Mouse (Mus musculus) embryonic fibroblast, embryonic 13.5 days (primary cell): ENCODE results near the gene Setd2. TPM values are rescaled to one million over a fixed set of nuclear protein-coding genes. Genes with fewer than 3 reads are reported as not detected.

Experiments
- H3K27ac ChIP-seq: 2 replicates; pipeline ENCODE4 v1.5.1; 2012; ENCODE audit warnings: low read length, control low read depth, inconsistent platforms; ENCODE audit not compliant: insufficient read depth
- H3K4me1 ChIP-seq: 2 replicates; pipeline ENCODE4 v1.6.1; 2011; ENCODE audit warnings: low read length; ENCODE audit not compliant: control insufficient read depth, insufficient read depth
- H3K4me3 ChIP-seq: 2 replicates; pipeline ENCODE4 v1.5.1; 2011; ENCODE audit warnings: mild to moderate bottlenecking, control low read depth, low read length; ENCODE audit not compliant: insufficient read depth
- CTCF ChIP-seq: IDR thresholded peaks from 2 replicates; pipeline ENCODE4 v1.5.1; 2011; ENCODE audit warnings: mild to moderate bottlenecking, control low read depth, low read length, moderate library complexity, borderline replicate concordance; ENCODE audit not compliant: insufficient read depth
- POLR2A ChIP-seq: IDR thresholded peaks from 2 replicates; pipeline ENCODE4 v1.6.1; 2011; ENCODE audit warnings: low read depth, mild to moderate bottlenecking, control low read depth, low read length, moderate library complexity
- polyA plus RNA-seq: library from polyadenylated mRNA; stranded (reverse); fragments of >200 nt; gene quantifications from 2 replicates; pipeline ENCODE4 v1.2.4, GENCODE M21; 2011; ENCODE audit warnings: low read depth; ENCODE audit not compliant: missing spikeins, insufficient read length

Gene Setd2
- polyA plus RNA-seq, 1 experiment, result 65.7 TPM

GRCm38 (mm10) chr9:110660856-110661612 lies 128.6 kb downstream of the Setd2 start:
- TF ChIP-seq CTCF (no peak), POLR2A (no peak)

GRCm38 (mm10) chr9:110662844-110663243 lies 130.4 kb downstream of the Setd2 start:
- Histone ChIP-seq H3K27ac (no peak overlapping the region), H3K4me3 (no peak overlapping the region), H3K4me1 (0 out of 2 replicates have a peak, but pooled peaks cover under 1% of the 10 kb centered on the region)
- TF ChIP-seq POLR2A, result no peak
- no peak for TF ChIP-seq CTCF

More at GRCm38 (mm10) chr9:110660856-110661612, 128.6 kb downstream of the Setd2 start:
- Histone ChIP-seq H3K4me3 (no peak overlapping the region), H3K4me1 (0 out of 2 replicates have a peak, but pooled peaks cover 3% of the 10 kb centered on the region), H3K27ac (no peak overlapping the region)

- no peak overlapping the region for H3K27ac ChIP-seq
- H3K4me1 ChIP-seq, result no peaks in the 10 kb centered on the region
- TF ChIP-seq POLR2A, result no peak
- no peak overlapping the region for H3K4me3 ChIP-seq
These were observed 133.5 kb downstream of the Setd2 start for GRCm38 (mm10) chr9:110665912-110666311.

GRCm38 (mm10) chr9:110666374-110666773 lies 134.0 kb downstream of the Setd2 start:
- no peak for TF ChIP-seq CTCF
- no peak for TF ChIP-seq POLR2A
- Histone ChIP-seq H3K4me1 (no peaks in the 10 kb centered on the region), H3K4me3 (no peak overlapping the region), H3K27ac (no peak overlapping the region)

GRCm38 (mm10) chr9:110667219-110667836 lies 134.9 kb downstream of the Setd2 start:
- no peak for TF ChIP-seq CTCF
- TF ChIP-seq POLR2A, result no peak
- no peak overlapping the region for H3K4me3 ChIP-seq
- no peaks in the 10 kb centered on the region for H3K4me1 ChIP-seq
- H3K27ac ChIP-seq, result no peak overlapping the region

Other genes starting within 250 kb of the Setd2 start
- gene Elp6, start 227.4 kb upstream of the Setd2 start, polyA plus RNA-seq, result 9.2 and 9.7 TPM in 2 replicates
- gene Scap, start 199.3 kb upstream of the Setd2 start, polyA plus RNA-seq, result 41.2 and 55.2 TPM in 2 replicates
- 37.4 and 45.3 TPM in 2 replicates for gene Ptpn23, start 124.4 kb upstream of the Setd2 start, polyA plus RNA-seq
- not detected in 2 replicates for gene Ngp, start 112.8 kb upstream of the Setd2 start, polyA plus RNA-seq
- gene Klhl18, start 55.9 kb upstream of the Setd2 start, polyA plus RNA-seq, result 10.6 and 11.4 TPM in 2 replicates
- gene Kif9, start 55.6 kb upstream of the Setd2 start, polyA plus RNA-seq, result 1.6 and 1.7 TPM in 2 replicates
- gene Nradd, start 91.9 kb downstream of the Setd2 start, polyA plus RNA-seq, result 107 and 109 TPM in 2 replicates
- 1.8 TPM in 2 replicates for gene Nbeal2, start 121.6 kb downstream of the Setd2 start, polyA plus RNA-seq
- gene Ccdc12, start 123.9 kb downstream of the Setd2 start, polyA plus RNA-seq, result 34.4 and 43.2 TPM in 2 replicates
- gene Myl3, start 209.3 kb downstream of the Setd2 start, polyA plus RNA-seq, result not detected in 2 replicates
- 9.0 and 13.3 TPM in 2 replicates for gene Pth1r, start 214.5 kb downstream of the Setd2 start, polyA plus RNA-seq